Mouse (Mus musculus) urinary bladder, postnatal 36 days (tissue): ENCODE measurements around the gene Tbc1d30.

Experiments
- DNase-seq, 2 experiments: peaks; one replicate each; pipeline ENCODE4 v3.0.0; 2022; ENCODE audit warnings: low spot score in 2 of 2, mixed read lengths in 1 of 2

Gene Tbc1d30

DNA sequence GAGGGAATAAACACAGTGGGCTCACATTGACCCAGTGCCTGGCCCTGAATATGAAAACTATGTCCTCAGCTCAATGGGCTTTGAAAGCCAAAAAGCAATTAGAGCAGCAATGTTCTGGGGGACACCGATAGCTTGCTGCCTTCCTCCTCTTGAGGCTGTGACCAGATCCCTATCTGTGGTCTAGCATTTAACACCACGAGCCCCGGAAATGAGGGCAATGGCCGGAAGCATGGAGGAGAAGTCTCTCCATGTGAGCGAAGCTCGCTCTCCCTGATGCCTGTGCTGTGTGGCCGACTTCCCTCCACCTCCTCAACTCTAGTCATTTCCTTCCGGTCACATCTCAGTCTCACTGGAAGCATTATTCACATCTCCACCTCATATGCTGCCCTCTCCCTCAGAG lies 82.3 kb downstream of the Tbc1d30 start:
- DNase-seq: no peak

DNA sequence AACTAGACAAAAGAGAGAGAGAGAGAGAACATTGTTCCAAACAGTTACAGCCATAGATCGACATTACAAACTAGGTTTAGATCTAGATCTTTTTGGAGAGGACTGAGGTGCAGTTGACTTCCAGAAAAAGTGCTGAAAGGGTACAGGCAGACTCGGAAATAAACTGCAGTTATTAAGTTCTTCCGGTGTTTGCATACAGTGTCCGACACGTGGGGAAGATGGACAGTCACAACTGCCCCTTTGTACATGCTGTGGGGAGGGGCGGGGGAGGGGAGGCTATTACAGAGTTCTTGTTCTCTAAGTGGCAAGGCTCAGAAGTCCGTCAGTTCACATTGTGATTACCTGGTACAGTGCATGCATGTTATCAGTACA lies 86.9 kb downstream of the Tbc1d30 start:
- no peak for DNase-seq

DNA sequence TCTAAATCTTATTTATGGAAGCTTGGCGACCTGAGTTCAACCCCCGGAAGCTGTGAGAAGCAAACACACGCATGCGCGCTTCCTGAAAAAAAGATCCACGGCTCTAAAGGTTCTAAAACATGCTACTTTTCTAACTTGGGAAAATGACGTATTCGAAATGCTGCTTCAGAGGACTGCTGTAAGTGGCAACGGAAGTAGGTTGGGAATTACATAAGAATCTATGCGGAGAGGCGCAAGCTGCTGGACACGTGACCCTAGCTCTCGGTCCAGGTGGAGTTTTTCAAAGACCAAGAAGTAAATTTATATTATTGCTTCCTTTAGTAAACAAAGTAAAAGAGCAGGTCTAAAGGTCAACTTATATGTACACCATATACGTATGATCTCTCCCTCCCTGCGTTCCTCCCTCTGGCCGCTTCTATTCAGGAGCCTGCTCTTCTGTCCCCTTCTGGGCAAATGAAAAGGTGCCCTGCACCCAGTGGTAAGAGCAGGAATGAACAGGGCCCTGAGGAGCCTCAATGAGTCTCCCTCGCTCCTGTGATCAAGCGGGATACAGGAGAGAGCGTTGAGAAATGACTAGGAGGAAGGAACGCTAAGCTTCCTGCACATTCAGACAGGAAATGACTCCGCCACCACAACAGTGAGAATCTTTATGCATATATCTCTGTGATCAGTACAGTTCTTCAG lies 87.4 kb downstream of the Tbc1d30 start:
- no peak for DNase-seq

DNA sequence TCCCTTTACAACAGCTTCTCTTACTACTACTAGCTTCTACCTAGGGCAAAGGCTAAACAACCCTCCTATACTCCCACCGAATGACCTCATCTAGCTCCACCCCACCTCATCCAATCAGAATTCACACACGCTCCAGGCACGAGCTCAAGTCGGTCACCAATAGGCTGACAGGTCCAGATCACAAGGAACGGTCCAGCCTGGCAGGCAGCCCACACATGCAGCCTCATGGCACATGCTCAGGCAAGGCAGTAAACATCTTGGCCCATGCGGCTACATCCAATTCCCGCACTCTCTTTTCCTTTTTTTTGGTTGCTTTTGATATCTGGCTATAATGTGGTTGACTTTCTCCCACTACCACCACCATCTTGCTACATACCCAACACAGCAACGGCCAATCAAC lies 88.9 kb downstream of the Tbc1d30 start:
- no peak for DNase-seq

DNA sequence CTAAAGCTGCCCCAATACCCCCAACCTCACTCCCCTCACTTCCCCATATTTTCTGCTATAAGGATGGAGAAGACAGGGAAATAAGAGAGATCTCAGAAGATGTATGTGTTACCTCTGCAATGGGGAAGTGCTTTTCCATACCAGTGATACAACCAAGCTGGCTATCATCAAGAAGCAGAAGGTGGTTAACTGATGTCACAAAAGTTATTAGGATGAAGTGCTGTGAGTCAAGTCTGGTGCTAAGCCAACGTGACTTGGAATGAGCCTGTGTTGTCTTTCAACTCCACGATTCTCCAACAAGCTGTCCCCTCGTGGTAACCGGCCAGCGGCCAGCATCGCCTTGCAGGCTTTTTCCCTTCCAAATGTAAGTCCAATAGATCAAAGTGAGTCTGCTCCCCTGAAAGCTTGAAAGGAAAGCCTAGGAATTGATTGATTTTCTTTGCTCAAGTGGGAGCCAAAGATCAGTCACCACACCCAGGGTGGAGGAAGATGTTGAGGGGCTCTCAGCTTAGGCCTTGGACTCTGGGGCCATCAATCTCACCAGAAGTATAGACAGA lies 90.0 kb downstream of the Tbc1d30 start:
- DNase-seq: no peak

DNA sequence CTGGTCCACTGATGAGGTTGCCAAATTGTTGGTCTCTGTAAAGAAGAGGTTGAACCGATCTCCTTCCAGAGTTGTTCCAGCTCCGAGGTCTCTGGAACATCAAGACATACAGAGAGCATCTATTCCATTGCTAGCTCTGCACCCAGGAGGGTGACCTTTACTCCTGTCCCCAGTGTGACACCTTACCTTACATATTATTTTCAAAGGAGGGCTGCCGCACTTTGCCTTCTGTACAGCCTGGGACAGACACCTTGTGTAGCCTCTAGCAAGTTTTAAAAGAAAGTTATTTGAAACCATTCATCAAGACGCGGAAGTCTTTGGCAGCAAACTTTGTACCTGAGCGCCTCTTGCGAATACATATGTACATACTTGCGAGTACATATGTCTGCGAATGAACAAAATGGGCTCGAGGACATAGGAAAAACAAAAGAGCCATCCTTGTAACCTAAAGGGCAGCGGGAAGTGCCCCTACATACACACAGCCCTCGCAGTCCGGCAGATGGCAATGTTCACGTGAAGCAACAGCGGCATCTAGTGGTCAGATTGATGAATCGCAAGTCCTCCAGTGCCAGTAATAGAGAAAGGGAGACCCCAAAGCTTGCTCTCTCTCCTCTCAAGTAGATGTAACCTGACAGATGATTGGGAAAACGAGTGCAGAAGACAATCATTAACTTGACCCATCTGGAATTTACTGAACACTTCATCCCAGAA lies 94.8 kb downstream of the Tbc1d30 start:
- peak; percentile 35 to 42 for DNase-seq

DNA sequence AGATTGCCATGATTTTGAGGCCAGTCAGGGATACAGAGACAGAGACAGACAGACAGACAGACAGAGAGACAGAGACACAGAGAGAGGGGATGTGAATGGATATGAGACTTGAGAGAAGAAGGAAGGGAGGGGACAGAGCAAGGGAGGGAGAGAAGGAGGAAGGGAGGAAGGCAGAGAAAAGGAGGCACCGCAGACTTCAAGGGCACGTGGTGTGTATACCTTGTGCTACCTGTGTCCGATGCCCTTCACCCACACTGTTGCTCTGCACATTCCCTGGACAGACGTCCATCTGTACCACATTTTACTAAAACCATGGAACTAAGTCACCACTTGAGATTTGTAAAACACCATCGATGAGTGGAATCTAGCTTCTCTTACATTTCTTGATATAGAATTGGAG lies 95.6 kb downstream of the Tbc1d30 start:
- no peak for DNase-seq

DNA sequence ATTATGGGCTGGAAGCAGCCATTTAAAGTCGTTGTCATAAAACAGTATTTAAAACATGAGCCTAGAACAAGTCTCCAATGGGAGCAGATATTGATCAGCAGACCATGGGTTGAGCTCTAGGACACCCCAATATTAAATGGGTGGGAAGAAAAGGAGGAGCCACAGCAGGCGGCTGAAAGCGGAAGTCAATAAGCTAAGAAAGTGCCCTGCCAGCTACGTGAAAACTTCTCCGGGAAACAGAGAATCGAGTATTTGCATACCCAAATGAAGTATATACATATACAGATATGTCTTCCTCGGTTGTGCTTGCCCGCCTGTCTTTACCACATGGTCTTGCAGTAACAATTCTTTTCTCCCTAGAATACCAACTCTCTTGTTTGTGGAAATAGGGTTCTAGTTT lies 96.7 kb downstream of the Tbc1d30 start:
- no peak for DNase-seq

DNA sequence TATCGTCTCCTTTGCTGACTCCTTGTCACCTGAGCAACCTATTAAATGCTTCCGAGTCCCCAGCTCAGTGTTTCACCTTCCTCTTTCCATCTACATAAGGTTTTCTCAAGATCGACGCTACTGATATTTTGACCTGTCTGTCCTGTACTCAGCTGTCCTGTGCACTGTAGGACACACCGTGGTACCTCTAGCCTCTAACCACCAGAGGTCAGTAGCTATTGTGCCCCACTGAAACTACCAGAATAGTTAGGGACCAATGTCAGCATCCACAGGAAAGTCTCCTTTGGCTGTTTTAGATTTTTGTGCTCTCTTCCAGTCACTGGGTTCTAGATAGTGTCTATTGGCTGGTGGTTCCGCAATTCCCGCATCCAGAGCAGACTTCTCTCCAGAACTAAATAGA lies 98.3 kb downstream of the Tbc1d30 start:
- no peak for DNase-seq

DNA sequence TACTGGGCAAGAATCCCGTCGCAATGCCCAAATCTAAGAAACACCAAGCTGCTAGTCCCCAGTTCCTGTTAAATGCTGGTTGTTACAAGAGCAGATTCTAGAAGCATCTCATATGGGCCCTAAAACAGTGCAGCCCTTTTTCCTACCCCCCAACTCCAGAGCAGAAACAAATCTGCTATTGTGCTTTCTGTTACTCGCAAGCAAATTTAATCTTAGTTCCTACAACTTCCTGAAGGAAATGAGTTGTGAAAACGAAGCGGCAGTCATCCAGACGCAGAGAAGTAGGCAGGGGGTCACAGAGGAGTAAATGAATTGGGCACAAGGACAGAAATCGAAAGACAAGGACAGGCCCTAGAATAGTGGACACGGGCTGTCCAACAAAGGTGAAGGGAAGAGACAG lies 99.9 kb downstream of the Tbc1d30 start:
- DNase-seq: no peak

DNA sequence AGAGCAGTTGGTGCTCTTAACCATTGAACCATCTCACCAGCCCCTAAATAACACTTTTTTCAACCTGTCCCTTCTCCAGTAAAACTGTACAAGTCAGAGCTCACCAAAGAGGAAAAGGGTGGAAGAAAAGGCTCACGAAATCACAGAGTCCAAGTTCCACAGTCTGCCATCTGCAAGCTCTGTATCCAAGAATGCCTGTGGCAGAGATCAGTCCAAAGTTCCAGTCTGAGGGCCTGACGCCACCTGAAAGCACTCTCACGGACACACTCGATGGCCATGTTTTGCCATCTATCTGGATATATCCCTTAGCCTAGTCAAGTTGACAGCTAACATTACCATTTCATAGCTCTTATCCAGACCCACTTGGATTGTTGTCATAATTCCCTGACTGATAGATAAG lies 101.3 kb downstream of the Tbc1d30 start:
- no peak for DNase-seq

DNA sequence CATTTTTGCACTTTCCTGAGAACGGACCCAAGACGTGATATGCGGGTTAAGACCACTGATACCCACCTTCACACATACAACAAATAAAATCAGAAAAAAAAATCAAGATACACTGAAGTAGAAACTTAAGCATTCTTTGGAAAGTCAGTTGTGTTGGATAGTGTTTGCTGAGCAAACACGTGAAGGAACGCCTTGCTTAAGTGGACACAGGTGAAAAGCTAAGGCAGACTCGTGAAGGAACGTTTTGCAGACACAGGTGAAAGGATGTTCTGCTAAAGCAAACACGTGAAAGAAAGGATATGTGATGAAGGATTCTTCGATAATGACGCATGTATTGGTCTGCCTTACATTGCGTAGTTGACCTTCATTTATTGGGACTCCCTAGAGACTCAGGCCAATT lies 103.5 kb downstream of the Tbc1d30 start:
- no peak for DNase-seq

DNA sequence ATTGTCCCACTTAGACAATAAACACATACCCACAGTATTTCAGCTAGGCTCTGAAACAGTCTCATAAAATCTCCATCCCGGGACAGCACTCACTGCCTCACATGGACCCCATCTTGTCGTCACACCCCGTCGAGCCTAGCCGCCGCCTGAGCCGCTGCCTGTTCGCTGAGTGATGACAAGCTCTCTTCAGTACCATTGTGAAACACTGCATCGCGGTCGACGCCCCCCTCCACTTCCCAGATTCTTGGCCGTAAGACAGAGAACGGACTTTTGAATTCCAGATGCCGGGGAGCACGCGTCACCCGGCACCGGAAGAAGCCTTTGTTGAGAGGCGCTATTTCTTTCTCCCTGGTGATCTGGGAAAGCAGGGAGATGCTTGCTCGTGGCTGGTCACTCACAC lies 104.1 kb downstream of the Tbc1d30 start:
- DNase-seq: no peak

DNA sequence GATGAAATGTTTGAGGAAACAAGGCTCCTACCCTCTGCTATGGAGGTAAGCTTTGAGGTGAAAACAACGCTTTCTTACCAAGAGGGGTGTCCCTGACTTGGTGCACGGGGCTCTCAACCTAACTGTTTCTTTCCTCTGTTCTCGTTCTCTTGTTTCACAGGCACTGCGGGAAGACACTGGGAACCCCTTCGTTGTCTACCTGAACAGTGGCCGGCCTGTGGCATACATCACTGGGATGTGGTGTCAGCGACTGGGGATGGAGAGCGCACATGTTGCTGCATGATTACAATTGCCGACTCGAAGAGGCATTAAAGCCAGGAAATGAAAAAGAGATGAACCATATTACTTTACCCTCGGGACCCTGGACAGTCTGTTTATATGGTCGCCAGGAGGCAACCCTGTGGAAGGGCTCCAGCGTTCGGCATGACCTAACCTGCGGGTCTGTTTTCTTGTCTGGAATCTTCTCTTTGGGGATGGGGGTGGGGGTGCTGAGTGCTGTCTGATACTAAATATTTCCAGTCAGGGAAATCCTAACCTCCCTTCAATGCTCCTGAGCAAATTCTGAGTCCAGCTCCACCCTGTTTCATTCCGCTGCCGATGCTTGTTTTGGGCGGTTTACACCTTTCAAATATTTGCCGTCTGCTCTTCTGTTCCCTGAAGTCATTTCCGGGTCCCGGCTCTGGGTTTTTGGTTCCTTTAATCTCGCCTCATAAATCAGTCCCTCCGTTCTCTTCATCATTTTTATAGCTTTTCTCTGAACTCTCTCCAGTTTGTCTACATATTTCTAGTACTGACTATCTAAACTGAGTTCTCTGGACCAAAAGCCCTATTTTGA lies 107.5 kb downstream of the Tbc1d30 start:
- no peak for DNase-seq

DNA sequence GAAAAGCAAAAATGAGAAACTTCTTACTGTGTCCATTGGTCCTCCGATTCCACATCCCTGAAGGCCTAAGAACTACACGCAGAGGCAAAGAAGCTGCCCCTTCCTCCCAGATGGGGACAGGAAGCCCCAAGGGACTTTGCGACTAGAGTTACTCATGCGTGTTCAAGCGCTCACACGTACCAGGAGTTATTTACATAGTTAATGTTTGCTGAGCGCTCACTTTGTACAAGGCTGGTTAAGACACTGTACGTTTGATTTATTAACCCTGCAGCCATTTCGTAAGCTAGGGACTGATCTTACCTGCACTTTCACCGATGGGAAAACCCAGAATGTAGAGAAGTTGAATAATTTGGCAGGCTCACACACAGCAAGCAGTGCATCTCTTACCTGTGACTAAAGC lies 108.5 kb downstream of the Tbc1d30 start:
- no peak for DNase-seq

DNA sequence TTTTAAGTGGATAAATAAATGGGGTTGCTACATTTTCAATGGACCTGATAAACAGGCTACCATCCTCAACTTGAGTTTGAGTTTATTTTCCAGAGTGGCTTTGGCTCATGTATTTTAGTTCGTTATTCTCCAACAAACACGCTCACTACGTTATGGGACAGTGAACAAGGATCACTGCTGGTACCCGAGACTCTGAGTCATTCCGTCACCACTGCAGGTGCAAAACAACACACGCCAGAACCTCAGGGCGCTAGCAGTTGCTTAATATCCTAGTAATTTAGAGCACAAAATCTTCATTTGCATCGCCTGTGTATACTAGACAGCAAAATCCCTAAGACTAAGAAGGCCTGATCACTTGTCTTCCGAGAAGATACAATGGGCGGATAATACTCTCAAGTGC lies 112.0 kb downstream of the Tbc1d30 start:
- DNase-seq: no peak

DNA sequence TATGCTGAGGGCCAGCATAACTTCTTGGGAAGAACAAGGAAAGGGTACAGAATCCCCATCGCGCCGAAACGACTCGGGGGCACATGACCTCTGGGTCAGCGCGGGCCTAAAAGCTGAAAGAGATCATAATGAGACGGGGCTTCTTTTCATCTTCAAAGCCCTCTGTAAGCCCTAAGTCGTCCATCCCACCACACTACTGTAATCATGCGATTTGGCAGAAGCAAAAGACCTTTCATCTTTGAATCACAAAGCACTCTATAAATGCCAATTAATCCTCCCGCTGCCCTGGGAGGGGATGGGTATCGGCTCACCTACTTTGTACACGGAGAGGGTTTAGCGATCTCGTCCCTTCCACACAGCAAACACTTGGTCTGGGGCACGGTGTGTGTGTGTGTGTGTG lies 112.5 kb downstream of the Tbc1d30 start:
- DNase-seq: no peak

DNA sequence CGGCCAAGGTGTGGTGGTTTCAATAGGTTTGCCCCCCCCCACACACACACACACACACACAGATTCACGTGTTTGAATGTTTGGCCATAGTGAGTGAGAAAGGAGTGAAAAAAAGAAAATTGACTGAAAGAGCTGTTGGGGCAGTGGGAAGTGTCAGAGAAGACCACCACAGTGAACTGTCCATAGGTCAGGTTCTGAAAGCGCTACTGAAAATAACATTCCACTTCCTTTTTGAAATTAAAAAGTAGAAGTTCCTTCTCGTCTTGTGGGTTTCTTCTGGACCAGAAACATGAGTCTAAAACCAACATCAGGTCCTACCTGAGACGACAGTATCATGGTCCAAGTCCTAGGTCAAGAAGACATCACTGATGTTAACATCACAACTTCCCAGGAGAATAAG lies 113.7 kb downstream of the Tbc1d30 start:
- DNase-seq: no peak

DNA sequence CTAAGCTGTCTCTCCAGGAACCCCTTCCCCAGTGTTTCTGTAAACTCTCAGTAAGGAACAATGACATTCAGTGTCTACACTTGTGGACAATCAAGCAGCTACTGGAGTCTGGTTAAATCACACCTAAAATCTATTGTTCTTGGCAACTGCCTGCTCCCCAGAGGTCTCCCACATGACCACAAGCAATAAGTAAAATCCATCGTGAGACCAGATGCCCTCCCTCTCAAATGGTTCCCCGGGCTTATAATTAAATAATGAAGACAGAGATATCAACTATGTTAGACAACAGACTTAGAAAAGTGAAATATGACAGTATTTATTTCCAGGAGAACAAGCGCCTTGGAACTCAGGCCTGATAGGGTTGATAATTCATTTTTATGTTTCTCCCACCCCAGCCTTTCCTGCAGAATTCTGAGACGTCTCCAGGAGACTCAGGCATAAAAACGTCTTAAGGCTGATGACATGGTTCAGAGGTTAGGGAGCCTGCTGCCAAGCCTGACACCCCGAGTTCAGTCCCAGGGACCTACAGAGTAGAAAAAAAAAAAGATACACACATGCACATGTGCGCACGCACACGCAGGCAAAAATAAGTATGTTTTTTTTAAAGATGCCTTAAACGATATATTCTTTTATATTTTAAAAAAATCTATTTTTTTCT lies 115.8 kb downstream of the Tbc1d30 start:
- no peak for DNase-seq

DNA sequence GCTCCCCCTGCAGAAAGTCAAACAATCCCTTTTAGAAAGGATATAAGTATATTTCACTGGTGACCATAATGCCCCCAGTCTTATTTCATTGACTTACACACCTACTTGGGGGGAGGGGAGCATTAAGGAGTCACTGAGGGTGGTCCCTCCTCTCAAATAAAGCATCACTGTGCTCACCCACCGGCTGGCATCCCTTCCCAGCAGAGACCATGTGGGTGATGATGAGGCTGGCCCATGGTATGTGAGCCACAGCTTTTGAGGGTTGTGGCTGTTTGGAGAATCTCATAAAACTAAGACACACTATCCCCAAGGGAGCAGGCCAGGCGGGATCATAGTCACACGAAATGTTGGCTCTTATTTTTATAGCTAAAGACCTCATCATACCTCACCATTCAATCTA lies 116.6 kb downstream of the Tbc1d30 start:
- DNase-seq: no peak

DNA sequence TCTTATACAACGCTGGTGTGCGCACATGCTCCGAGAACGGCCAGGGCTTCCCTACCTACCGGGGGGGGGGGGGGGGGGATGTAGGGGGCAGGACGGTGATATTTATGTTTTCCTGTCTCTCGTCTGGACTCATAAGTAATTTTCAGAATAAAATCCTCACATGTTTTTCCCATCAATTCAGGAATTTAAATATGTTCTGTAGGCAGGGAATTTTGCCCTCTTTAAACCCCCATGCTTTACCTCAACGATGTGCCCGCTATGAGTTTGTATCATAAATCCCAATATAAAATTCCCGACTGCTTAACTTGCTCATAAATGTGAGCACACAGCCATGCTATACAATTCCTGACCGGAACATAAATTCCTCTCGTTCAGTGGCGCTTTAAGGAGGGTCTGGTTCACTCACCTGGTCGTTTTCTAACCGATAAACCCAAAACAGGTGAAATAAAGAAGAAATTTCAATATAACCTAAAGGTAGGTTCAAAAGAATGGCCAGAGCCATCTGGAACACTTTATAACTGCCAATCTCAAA lies 122.6 kb downstream of the Tbc1d30 start:
- no peak for DNase-seq

DNA sequence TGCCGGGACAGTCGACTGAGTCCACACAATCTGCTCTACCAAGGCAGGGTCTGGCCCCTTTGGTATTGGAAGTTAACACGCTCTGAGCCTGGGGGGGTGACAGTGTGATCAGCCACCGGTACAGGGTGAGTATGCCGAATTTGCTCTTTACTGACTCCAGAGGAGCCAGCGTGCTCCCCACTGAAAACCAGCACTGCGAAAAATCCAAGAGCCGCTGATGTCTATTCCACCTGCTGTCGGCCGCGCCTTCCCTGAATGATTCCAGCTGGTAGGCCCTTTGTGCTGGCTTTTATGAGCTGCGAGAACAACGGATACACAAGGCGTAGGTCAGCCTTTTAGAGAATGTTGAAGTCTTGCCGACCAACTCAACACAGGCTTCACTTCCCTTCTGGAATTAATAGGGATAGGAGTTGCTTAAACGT lies 123.1 kb downstream of the Tbc1d30 start:
- no peak for DNase-seq
